Mouse (Mus musculus): ENCODE results near the gene Fitm1. TPM values are rescaled to one million over a fixed set of nuclear protein-coding genes. Genes with fewer than 3 reads are reported as not detected.

Gene Fitm1
- polyA plus RNA-seq (2016; fragmentation: Nextera tagmentation; extraction: Ambion mirVana), result 4.0 and 4.3 TPM in 2 replicates

DNA sequence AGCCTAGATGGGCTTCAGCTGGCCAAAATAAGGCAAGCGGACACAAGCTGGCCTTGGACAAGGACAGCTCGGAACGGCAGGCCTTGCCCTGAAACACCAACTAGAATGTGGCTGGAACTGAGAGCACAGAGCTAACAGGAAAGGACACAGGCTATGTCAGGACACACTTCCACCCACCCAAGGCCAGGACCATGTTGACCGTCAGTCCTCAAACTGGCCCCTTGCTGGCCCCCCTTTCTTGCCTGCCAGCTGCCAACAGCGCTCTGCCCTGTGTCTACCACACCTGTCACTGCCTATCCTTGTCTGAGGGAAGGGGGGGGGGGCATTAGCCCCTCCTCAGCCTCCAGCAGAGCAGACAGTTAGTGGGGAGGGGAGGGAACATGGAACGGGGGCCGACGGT is at the start of gene Fitm1:
Fitm1 (plus strand) TSS at position 316 of the 400 bp plus-strand sequence.
- Histone ChIP-seq H3K4me1 (no peaks in the 10 kb centered on the region), H3K4me3 (no peak within 1 kb of the TSS), H3K27ac (no peak within 1 kb of the TSS), H3K27me3 (replicated peaks) (no peaks in the 10 kb centered on the region), H3K9ac (no peak within 1 kb of the TSS), H3K9me3 (no peaks in the 10 kb centered on the region), H3K4me2 (replicated peaks) (no peak within 1 kb of the TSS), H3K36me3 (peaks cover 9% of the 10 kb centered on the region; the same call in 1 of the 2 replicates)
- 87% methylated on average over 8 of the region's 8 CpGs for WGBS
- no peak for ATAC-seq (ENCODE audit: low FRiP score, low read depth)

- Histone ChIP-seq H3K4me2 (replicated peaks) (no peak overlapping the region), H3K4me1 (no peaks in the 10 kb centered on the region), H3K27me3 (replicated peaks) (peaks cover 7% of the 10 kb centered on the region; the same call in 1 of the 2 replicates), H3K27ac (no peak overlapping the region), H3K4me3 (no peak overlapping the region), H3K9ac (no peak overlapping the region), H3K9me3 (no peaks in the 10 kb centered on the region), H3K36me3 (no peaks in the 10 kb centered on the region)
- ATAC-seq (ENCODE audit: low FRiP score, low read depth), result no peak
- 92% methylated on average over 2 of the region's 2 CpGs for WGBS
Observed at GRCm38 (mm10) chr14:55526674-55527073, 48.7 kb upstream of the Fitm1 start.

GRCm38 (mm10) chr14:55527940-55528339 is 47.5 kb upstream of the Fitm1 start:
- WGBS, result 25% methylated on average over 3 of the region's 3 CpGs
- no peaks in the 10 kb centered on the region for H3K9me3 ChIP-seq

GRCm38 (mm10) chr14:55536116-55536745 is 39.2 kb upstream of the Fitm1 start:
- no peaks in the 10 kb centered on the region for H3K27me3 ChIP-seq (replicated peaks)
- H3K9ac ChIP-seq, result no peak overlapping the region
- 57% methylated on average over 6 of the region's 6 CpGs for WGBS
- H3K36me3 ChIP-seq, result no peaks in the 10 kb centered on the region
- no peak for ATAC-seq (ENCODE audit: low FRiP score, low read depth)
- H3K9me3 ChIP-seq, result no peaks in the 10 kb centered on the region
- no peak overlapping the region for H3K4me2 ChIP-seq (replicated peaks)
- H3K4me3 ChIP-seq, result no peak overlapping the region
- H3K27ac ChIP-seq, result no peak overlapping the region
- H3K4me1 ChIP-seq, result peaks cover 15% of the 10 kb centered on the region

More at GRCm38 (mm10) chr14:55527940-55528339, 47.5 kb upstream of the Fitm1 start:
- Histone ChIP-seq H3K36me3 (no peaks in the 10 kb centered on the region), H3K27me3 (replicated peaks) (no peaks in the 10 kb centered on the region), H3K4me2 (replicated peaks) (no peak overlapping the region), H3K4me1 (no peaks in the 10 kb centered on the region), H3K9ac (no peak overlapping the region), H3K4me3 (no peak overlapping the region), H3K27ac (no peak overlapping the region)
- ATAC-seq (ENCODE audit: low FRiP score, low read depth), result no peak

DNA sequence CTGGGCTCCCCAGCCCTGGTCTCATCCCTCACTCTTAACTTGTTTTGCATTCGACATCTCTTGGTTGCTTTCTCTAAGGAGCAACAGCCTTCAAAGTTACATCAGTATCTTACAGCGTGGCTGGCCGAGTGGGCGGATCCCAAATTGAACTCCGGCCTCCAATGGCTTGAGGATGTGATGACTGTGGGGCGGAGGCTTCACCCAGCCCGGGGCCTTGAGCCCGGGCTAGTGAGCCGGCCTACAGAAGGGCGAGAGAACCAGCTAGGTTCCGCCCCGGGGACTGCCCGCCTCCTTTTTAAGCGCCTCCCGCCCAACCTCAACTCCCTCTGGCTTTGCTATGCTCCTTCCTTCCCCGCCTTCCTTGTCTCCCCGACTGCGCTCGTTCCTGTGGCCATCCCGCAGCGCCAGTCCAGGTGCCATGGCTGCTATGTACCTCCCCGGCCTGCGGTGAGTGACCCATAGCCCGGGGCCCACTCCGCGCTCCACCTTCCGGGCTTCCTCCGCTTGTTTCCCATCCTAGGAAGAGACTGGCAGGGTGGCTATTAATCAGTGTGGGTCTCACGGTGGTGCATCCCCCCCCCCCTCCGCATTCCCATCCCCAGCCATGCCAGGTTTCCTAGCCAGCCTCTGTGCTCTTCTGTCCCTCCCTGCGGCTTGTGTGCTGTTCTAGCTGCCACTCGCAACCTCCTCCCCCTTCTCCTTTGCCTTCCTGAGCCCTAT is 35.2 kb upstream of the Fitm1 start, which contains the start of gene Pck2:
Pck2 (plus strand) TSS at position 200 of the 720 bp plus-strand sequence.
- peaks cover 20% of the 10 kb centered on the region for H3K4me1 ChIP-seq
- peak within 1 kb of the TSS; percentile 50 for H3K4me3 ChIP-seq
- H3K9me3 ChIP-seq, result no peaks in the 10 kb centered on the region
- H3K27me3 ChIP-seq (replicated peaks), result no peaks in the 10 kb centered on the region
- ATAC-seq (ENCODE audit: low FRiP score, low read depth), result peak; percentile 81
- H3K27ac ChIP-seq, result 0 out of 2 replicates have a peak within 1 kb of the TSS, but pooled peaks have one; percentile 1
- WGBS, result under 1% methylated on average over 32 of the region's 32 CpGs
- peak within 1 kb of the TSS; percentile 63 for H3K9ac ChIP-seq
- peak within 1 kb of the TSS; percentile 83 for H3K4me2 ChIP-seq (replicated peaks)
- peaks cover 6% of the 10 kb centered on the region; the same call in 1 of the 2 replicates for H3K36me3 ChIP-seq

DNA sequence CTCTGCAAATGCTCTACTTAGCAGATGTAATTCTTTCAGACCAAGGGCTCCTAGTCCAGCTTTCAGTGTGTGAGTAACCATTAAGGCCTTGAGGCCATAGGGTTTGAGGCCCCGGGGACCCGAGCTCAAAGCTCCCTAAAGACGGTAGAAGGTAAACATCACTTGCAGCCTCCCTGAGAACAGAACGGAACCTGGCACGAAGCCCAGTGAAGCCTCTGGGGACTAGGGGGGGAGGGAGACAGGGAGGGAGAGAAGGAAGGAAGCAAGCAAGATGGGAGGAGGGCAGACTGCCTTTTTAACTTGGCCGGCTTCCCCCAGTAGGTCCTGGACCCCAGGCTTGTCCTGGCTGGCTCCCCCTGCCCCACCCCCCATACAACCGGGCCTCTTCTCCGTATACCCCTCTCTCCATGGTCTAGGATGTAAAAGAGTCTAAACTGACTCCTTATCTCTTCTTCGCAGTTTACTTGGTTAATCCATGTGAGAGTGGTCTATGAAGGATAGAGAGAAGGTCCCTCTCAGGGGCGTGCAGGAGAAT is 34.6 kb upstream of the Fitm1 start:
- ATAC-seq (ENCODE audit: low FRiP score, low read depth), result peak; percentile 48
- H3K9me3 ChIP-seq, result no peaks in the 10 kb centered on the region
- H3K27ac ChIP-seq, result 0 out of 2 replicates have a peak overlapping the region, but pooled peaks have one; percentile 1
- peak overlapping the region; percentile 50 for H3K4me3 ChIP-seq
- peak overlapping the region; percentile 83 for H3K4me2 ChIP-seq (replicated peaks)
- H3K9ac ChIP-seq, result peak overlapping the region; percentile 63
- WGBS, result 9% methylated on average over 10 of the region's 10 CpGs
- H3K4me1 ChIP-seq, result peaks cover 20% of the 10 kb centered on the region
- no peaks in the 10 kb centered on the region for H3K27me3 ChIP-seq (replicated peaks)
- peaks cover 6% of the 10 kb centered on the region; the same call in 1 of the 2 replicates for H3K36me3 ChIP-seq

GRCm38 (mm10) chr14:55542268-55542667 is 33.1 kb upstream of the Fitm1 start:
- Histone ChIP-seq H3K4me1 (peaks cover 20% of the 10 kb centered on the region), H3K4me3 (no peak overlapping the region), H3K36me3 (peaks cover 13% of the 10 kb centered on the region; the same call in 1 of the 2 replicates), H3K27me3 (replicated peaks) (no peaks in the 10 kb centered on the region), H3K9ac (no peak overlapping the region), H3K27ac (no peak overlapping the region), H3K9me3 (no peaks in the 10 kb centered on the region), H3K4me2 (replicated peaks) (no peak overlapping the region)
- 98% methylated on average over 12 of the region's 12 CpGs for WGBS
- no peak for ATAC-seq (ENCODE audit: low FRiP score, low read depth)

- Histone ChIP-seq H3K27ac (no peak overlapping the region), H3K9ac (no peak overlapping the region)
Observed at GRCm38 (mm10) chr14:55544334-55544733, 31.1 kb upstream of the Fitm1 start.

DNA sequence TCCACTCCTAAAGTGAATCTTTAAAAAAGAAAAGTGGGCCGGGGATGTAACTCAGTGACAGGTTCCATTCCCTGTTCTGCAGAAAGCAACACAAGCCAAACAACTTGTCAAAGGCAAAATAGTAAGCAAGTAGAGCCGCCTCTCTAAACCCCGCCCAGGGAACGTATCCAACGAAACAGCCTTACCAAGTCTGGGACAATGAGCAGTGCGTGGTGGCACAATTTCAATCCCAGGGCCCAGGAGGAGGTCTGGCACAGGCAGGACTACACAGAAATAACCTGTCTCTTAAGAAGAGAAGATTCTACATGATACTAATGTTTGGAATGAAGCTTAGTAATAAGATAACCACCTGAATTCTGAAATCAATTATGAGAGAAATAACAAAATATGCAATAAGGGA is 25.2 kb upstream of the Fitm1 start:
- no peak for ATAC-seq (ENCODE audit: low FRiP score, low read depth)
- no peaks in the 10 kb centered on the region for H3K27me3 ChIP-seq (replicated peaks)
- no peaks in the 10 kb centered on the region for H3K9me3 ChIP-seq
- H3K4me1 ChIP-seq, result no peaks in the 10 kb centered on the region
- no peak overlapping the region for H3K4me2 ChIP-seq (replicated peaks)
- no peak overlapping the region for H3K9ac ChIP-seq
- WGBS, result 85% methylated on average over 6 of the region's 6 CpGs
- no peak overlapping the region for H3K4me3 ChIP-seq
- H3K27ac ChIP-seq, result no peak overlapping the region
- peaks cover 24% of the 10 kb centered on the region for H3K36me3 ChIP-seq

More at GRCm38 (mm10) chr14:55544334-55544733, 31.1 kb upstream of the Fitm1 start:
- WGBS, result 76% methylated on average over 9 of the region's 9 CpGs
- Histone ChIP-seq H3K4me1 (peaks cover 20% of the 10 kb centered on the region), H3K4me2 (replicated peaks) (no peak overlapping the region), H3K4me3 (no peak overlapping the region), H3K27me3 (replicated peaks) (no peaks in the 10 kb centered on the region), H3K9me3 (no peaks in the 10 kb centered on the region), H3K36me3 (peaks cover 30% of the 10 kb centered on the region)
- no peak for ATAC-seq (ENCODE audit: low FRiP score, low read depth)

DNA sequence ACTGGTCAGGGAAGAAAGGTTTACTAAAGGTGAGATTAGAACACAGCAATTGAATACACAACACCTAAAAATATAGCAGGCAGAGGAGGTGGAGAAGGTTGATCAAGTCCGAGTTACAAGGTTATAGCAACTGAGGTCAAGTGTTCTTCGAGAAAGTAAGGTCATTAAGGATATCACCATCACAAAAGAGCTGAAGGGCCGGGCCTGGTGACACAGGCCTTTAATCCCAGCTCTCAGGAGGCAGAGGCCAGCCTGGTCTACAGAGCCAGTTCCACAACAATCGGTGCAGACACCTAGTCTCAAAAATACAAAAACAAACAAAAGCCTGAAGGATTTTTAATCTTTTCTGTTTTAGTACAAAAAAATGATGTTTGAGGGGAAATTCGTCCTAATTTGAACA is 24.1 kb upstream of the Fitm1 start:
- WGBS, result 58% methylated on average over 5 of the region's 5 CpGs
- Histone ChIP-seq H3K27ac (no peak overlapping the region), H3K4me2 (replicated peaks) (no peak overlapping the region), H3K9ac (no peak overlapping the region), H3K27me3 (replicated peaks) (no peaks in the 10 kb centered on the region), H3K9me3 (no peaks in the 10 kb centered on the region), H3K36me3 (peaks cover 21% of the 10 kb centered on the region), H3K4me1 (no peaks in the 10 kb centered on the region), H3K4me3 (no peak overlapping the region)
- ATAC-seq (ENCODE audit: low FRiP score, low read depth), result no peak

DNA sequence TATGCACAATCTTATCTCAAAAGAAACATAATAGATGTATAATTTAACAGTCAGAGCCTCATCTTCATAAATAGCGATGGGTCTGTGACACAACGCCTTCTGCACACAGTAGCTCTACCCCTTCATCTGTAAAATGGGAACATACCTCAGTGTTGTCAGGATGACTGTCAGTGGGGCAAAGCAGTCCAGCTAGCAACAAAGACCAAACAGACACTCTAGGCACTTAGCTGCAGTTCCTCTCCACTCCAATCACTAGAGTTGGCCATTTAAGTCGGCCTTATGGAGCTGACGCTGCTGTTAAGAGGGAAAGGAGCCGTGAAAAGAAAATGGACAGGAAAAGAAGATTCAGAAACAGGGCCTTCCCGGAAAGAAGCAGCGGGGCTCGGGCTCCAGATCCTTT is 23.6 kb upstream of the Fitm1 start:
- Histone ChIP-seq H3K9me3 (no peaks in the 10 kb centered on the region), H3K27ac (no peak overlapping the region), H3K4me2 (replicated peaks) (no peak overlapping the region), H3K4me3 (no peak overlapping the region), H3K36me3 (peaks cover 17% of the 10 kb centered on the region), H3K4me1 (no peaks in the 10 kb centered on the region), H3K9ac (no peak overlapping the region), H3K27me3 (replicated peaks) (no peaks in the 10 kb centered on the region)
- no peak for ATAC-seq (ENCODE audit: low FRiP score, low read depth)
- 89% methylated on average over 8 of the region's 8 CpGs for WGBS

- Histone ChIP-seq H3K4me3 (no peak overlapping the region), H3K36me3 (no peaks in the 10 kb centered on the region), H3K4me2 (replicated peaks) (no peak overlapping the region), H3K27ac (no peak overlapping the region), H3K27me3 (replicated peaks) (no peaks in the 10 kb centered on the region), H3K4me1 (no peaks in the 10 kb centered on the region), H3K9ac (no peak overlapping the region), H3K9me3 (no peaks in the 10 kb centered on the region)
- no peak for ATAC-seq (ENCODE audit: low FRiP score, low read depth)
Observed at GRCm38 (mm10) chr14:55554635-55555034, 20.8 kb upstream of the Fitm1 start.

Data from neural tube, embryonic 12.5 days (tissue).